11 mouse cellular contexts compared by ENCODE assay signal in the genomic region with DNA sequence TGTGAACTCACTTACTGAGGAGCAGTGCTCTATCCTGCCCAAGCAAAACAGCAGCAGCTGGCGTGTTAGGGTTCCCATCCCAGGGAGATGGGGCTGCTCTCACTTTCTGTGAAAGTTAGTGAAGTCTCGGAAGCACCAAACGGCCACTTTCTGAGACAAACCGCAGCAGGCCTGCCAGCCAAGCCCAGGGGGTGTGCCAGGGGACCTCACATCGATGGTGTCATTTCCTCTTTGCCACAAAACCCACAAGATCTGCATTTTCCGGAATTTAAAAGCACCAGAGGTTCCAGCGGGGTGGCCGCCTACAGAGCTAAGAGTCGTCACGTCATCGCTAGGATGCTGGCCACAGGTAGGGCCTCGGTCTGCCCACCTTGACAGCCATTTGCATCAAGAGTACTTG.
A peak's percentile ranks its signal among the peaks of the same experiment; 100 is the strongest.
DNase-seq lines count a peak whose midpoint lies in the region; ATAC-seq and TF ChIP-seq lines count a peak whose summit lies in the region.
"Had no signal": no experiment of that assay in that cellular context is flagged by ENCODE, and none has a peak within 500 bp of the region (broad histone marks: within the 10 kb centered on the region; RNA-seq: fewer than 3 reads in every experiment).

No protein-coding gene starts in this region.

- WGBS in liver, postnatal 0 days (ENCODE audit: insufficient replicate concordance) = 19% methylated on average over 12 of the region's 12 CpGs
- 78% methylated on average over 12 of the region's 12 CpGs for WGBS in kidney, embryonic 14.5 days

- H3K4me3 ChIP-seq in liver, postnatal 0 days (ENCODE audit: low read depth, low read length) = no peak overlapping the region
- H3K4me3 ChIP-seq in kidney, embryonic 14.5 days (ENCODE audit: low read length) = no peak overlapping the region
- H3K4me3 ChIP-seq: layer of hippocampus, adult 2 months had no signal

- H3K27me3 ChIP-seq in liver, postnatal 0 days (ENCODE audit: insufficient read depth, low read length) = no peaks in the 10 kb centered on the region
- H3K27me3 ChIP-seq in kidney, embryonic 14.5 days (ENCODE audit: control insufficient read depth, insufficient read depth, low read length) = no peaks in the 10 kb centered on the region

- peak; percentile 16; the same call in 1 of the 2 replicates for ATAC-seq in liver, postnatal 0 days
- no peak for ATAC-seq in kidney, embryonic 14.5 days (ENCODE audit: low FRiP score, low TSS enrichment)

- H3K9me3 ChIP-seq in liver, postnatal 0 days (ENCODE audit: low read length) = no peaks in the 10 kb centered on the region
- H3K9me3 ChIP-seq in kidney, embryonic 14.5 days (ENCODE audit: control insufficient read depth, low read length) = no peaks in the 10 kb centered on the region

- DNase-seq in CD4-positive, CD25-positive, alpha-beta regulatory T cell, adult 2 months (ENCODE audit: low read depth, low spot score) = peak; percentile 86
- DNase-seq in T-cell, adult 2 months (ENCODE audit: low spot score) = peak; percentile 76
- peak; percentile 75 for DNase-seq in liver, postnatal 0 days
- peak; percentile 64 to 72 for DNase-seq in spleen, postnatal 4 days (ENCODE audit: low spot score in 2 of 2)
- DNase-seq in right cerebral cortex, postnatal 36 days (ENCODE audit: low spot score in 2 of 2) = no peak
- no peak for DNase-seq in layer of hippocampus, adult 18-20 months (ENCODE audit: low spot score in 2 of 2)
- DNase-seq: cerebellum, postnatal 14 days; retina, postnatal 1 day had no signal

- peaks cover 29% of the 10 kb centered on the region for H3K4me1 ChIP-seq in liver, postnatal 0 days (ENCODE audit: insufficient read depth)
- peaks cover 6% of the 10 kb centered on the region for H3K4me1 ChIP-seq in kidney, embryonic 14.5 days (ENCODE audit: control insufficient read depth, insufficient read depth, low read length)

- peaks cover 5% of the 10 kb centered on the region for H3K36me3 ChIP-seq in liver, postnatal 0 days (replicated peaks; ENCODE audit: insufficient read depth, low read length)
- no peaks in the 10 kb centered on the region for H3K36me3 ChIP-seq in kidney, embryonic 14.5 days (ENCODE audit: control insufficient read depth, insufficient read depth, low read length)

- H3K27ac ChIP-seq in liver, postnatal 0 days (ENCODE audit: low read depth) = peak overlapping the region; percentile 64
- H3K27ac ChIP-seq in kidney, embryonic 14.5 days (ENCODE audit: low read depth, low read length) = no peak overlapping the region
- H3K27ac ChIP-seq: layer of hippocampus, adult 2 months; macrophage had no signal

- H3K4me2 ChIP-seq in liver, postnatal 0 days (ENCODE audit: low read depth, low read length) = peak overlapping the region; percentile 40
- H3K4me2 ChIP-seq in kidney, embryonic 14.5 days (replicated peaks; ENCODE audit: low read depth, low read length) = no peak overlapping the region

- TF ChIP-seq EP300 in liver, postnatal 0 days (IDR thresholded peaks at IDR 0.05; ENCODE audit: low read depth) = 0 out of 2 replicates have a peak, but pooled peaks have one; percentile 24

- H3K9ac ChIP-seq in liver, postnatal 0 days (replicated peaks) = no peak overlapping the region; the same call in 1 of the 2 replicates
- H3K9ac ChIP-seq in kidney, embryonic 14.5 days (ENCODE audit: low read depth, low read length) = no peak overlapping the region

- no peak for TF ChIP-seq CTCF in liver, postnatal 0 days (IDR thresholded peaks at IDR 0.05; ENCODE audit: low read depth)

Comparison
In these comparisons a context has a peak if more than half of its experiments do, and no peak if none do; other contexts are left out.
1. DNase-seq: peak in CD4-positive, CD25-positive, alpha-beta regulatory T cell, adult 2 months (single experiment), T-cell, adult 2 months (single experiment), liver, postnatal 0 days (single experiment) and spleen, postnatal 4 days (2 of 2); none in right cerebral cortex, postnatal 36 days (0 of 2) and layer of hippocampus, adult 18-20 months (0 of 2).